Comparison of ENCODE assay signal across 11 mouse cellular contexts in the genomic region with DNA sequence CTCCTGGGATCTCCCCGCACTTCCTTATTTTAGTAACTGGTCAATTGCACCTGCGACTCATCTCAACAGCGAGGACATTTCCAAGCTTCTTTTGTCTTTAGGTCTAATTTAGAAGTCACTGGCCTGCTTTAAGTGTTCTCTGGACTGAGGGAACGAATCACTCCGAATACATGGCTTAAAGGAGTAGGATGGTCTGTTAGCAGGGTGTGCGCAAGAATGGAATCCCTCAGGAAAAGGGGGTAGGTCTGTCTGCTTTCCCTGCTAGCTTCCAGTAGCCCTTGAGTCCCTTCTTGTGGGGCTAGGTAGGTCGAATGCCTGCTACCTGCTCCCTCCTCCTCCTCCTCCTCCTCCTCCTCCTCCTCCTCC. TPM values are rescaled to one million over a fixed set of nuclear protein-coding genes. Genes with fewer than 3 reads are reported as not detected.
DNase-seq lines count a peak whose midpoint lies in the region; ATAC-seq and TF ChIP-seq lines count a peak whose summit lies in the region.
"Had no signal": no experiment of that assay in that cellular context is flagged by ENCODE, and none has a peak within 500 bp of the region (broad histone marks: within the 10 kb centered on the region; RNA-seq: fewer than 3 reads in every experiment).

No protein-coding gene starts in this region.

- no peaks in the 10 kb centered on the region for H3K36me3 ChIP-seq in heart, embryonic 16.5 days (ENCODE audit: control insufficient read depth, insufficient read depth)
- H3K36me3 ChIP-seq in embryonic facial prominence, embryonic 13.5 days = no peaks in the 10 kb centered on the region
- H3K36me3 ChIP-seq in hindbrain, embryonic 11.5 days (ENCODE audit: control insufficient read depth, insufficient read depth, low read length) = no peaks in the 10 kb centered on the region
- no peaks in the 10 kb centered on the region for H3K36me3 ChIP-seq in limb, embryonic 14.5 days (ENCODE audit: control insufficient read depth, insufficient read depth, low read length)
- H3K36me3 ChIP-seq: G1E; neural tube, embryonic 12.5 days had no signal

- peak overlapping the region; percentile 94 for H3K27ac ChIP-seq in heart, embryonic 16.5 days (ENCODE audit: low read length)
- H3K27ac ChIP-seq in embryonic facial prominence, embryonic 13.5 days = peak overlapping the region; percentile 75
- H3K27ac ChIP-seq in hindbrain, embryonic 11.5 days (ENCODE audit: low read depth, low read length) = no peak overlapping the region
- peak overlapping the region; percentile 80 for H3K27ac ChIP-seq in limb, embryonic 14.5 days (replicated peaks; ENCODE audit: low read depth, low read length)
- H3K27ac ChIP-seq: neural tube, embryonic 12.5 days had no signal

- no peaks in the 10 kb centered on the region for H3K27me3 ChIP-seq in heart, embryonic 16.5 days (ENCODE audit: control insufficient read depth, insufficient read depth, low read length)
- no peaks in the 10 kb centered on the region for H3K27me3 ChIP-seq in embryonic facial prominence, embryonic 13.5 days
- no peaks in the 10 kb centered on the region for H3K27me3 ChIP-seq in hindbrain, embryonic 11.5 days (ENCODE audit: control insufficient read depth, insufficient read depth, low read length)
- no peaks in the 10 kb centered on the region for H3K27me3 ChIP-seq in limb, embryonic 14.5 days (ENCODE audit: control insufficient read depth, insufficient read depth, low read length)
- H3K27me3 ChIP-seq: neural tube, embryonic 12.5 days had no signal

- peak overlapping the region; percentile 1 for H3K9ac ChIP-seq in heart, embryonic 16.5 days (ENCODE audit: low read length)
- H3K9ac ChIP-seq in embryonic facial prominence, embryonic 13.5 days = no peak overlapping the region
- H3K9ac ChIP-seq in hindbrain, embryonic 11.5 days (ENCODE audit: low read depth, low read length) = no peak overlapping the region
- no peak overlapping the region for H3K9ac ChIP-seq in limb, embryonic 14.5 days (ENCODE audit: low read depth, low read length, severe bottlenecking)
- H3K9ac ChIP-seq: neural tube, embryonic 12.5 days had no signal

- peak; percentile 15; the same call in 1 of the 2 replicates for ATAC-seq in heart, embryonic 16.5 days (replicated peaks; ENCODE audit: extremely low read depth, insufficient read depth, low FRiP score)
- ATAC-seq in embryonic facial prominence, embryonic 13.5 days (ENCODE audit: insufficient number of reproducible peaks, insufficient read depth, low FRiP score, low TSS enrichment, low read depth) = no peak
- no peak for ATAC-seq in hindbrain, embryonic 11.5 days (ENCODE audit: low FRiP score)
- peak; percentile 9; the same call in 1 of the 2 replicates for ATAC-seq in limb, embryonic 14.5 days (ENCODE audit: low FRiP score, low read depth)
- ATAC-seq in CD4-positive, CD25-positive, alpha-beta regulatory T cell, adult 4 months = no peak

- TF ChIP-seq POLR2A in limb, embryonic 14.5 days (IDR thresholded peaks at IDR 0.05; ENCODE audit: borderline replicate concordance, extremely low read depth, insufficient read depth, insufficient read length) = no peak

- peak overlapping the region; percentile 17 for H3K4me2 ChIP-seq in heart, embryonic 16.5 days (ENCODE audit: low read depth, low read length)
- peak overlapping the region; percentile 39 for H3K4me2 ChIP-seq in embryonic facial prominence, embryonic 13.5 days
- H3K4me2 ChIP-seq in hindbrain, embryonic 11.5 days (replicated peaks; ENCODE audit: low read depth, low read length) = no peak overlapping the region
- no peak overlapping the region; the same call in 1 of the 2 replicates for H3K4me2 ChIP-seq in limb, embryonic 14.5 days (replicated peaks; ENCODE audit: low read depth, low read length, severe bottlenecking)
- H3K4me2 ChIP-seq: neural tube, embryonic 12.5 days had no signal

- H3K9me3 ChIP-seq in heart, embryonic 16.5 days (replicated peaks; ENCODE audit: control insufficient read depth, low read length) = no peaks in the 10 kb centered on the region
- H3K9me3 ChIP-seq in embryonic facial prominence, embryonic 13.5 days = no peaks in the 10 kb centered on the region
- H3K9me3 ChIP-seq in hindbrain, embryonic 11.5 days (ENCODE audit: control insufficient read depth, low read length) = no peaks in the 10 kb centered on the region
- no peaks in the 10 kb centered on the region for H3K9me3 ChIP-seq in limb, embryonic 14.5 days (ENCODE audit: control insufficient read depth, low read length)
- H3K9me3 ChIP-seq: G1E; megakaryocyte, embryonic 14.5 days; neural tube, embryonic 12.5 days had no signal

- peaks cover 2% of the 10 kb centered on the region; the same call in 1 of the 2 replicates for H3K4me1 ChIP-seq in heart, embryonic 16.5 days (ENCODE audit: control insufficient read depth, insufficient read depth, low read length)
- H3K4me1 ChIP-seq in embryonic facial prominence, embryonic 13.5 days = peaks cover 15% of the 10 kb centered on the region
- H3K4me1 ChIP-seq in hindbrain, embryonic 11.5 days (replicated peaks; ENCODE audit: control insufficient read depth, insufficient read depth, low read length) = no peaks in the 10 kb centered on the region
- peaks cover 7% of the 10 kb centered on the region; the same call in 1 of the 2 replicates for H3K4me1 ChIP-seq in limb, embryonic 14.5 days (ENCODE audit: control insufficient read depth, insufficient read depth, low read length)
- H3K4me1 ChIP-seq: neural tube, embryonic 12.5 days had no signal

- WGBS in heart, embryonic 16.5 days = 47% methylated on average over 7 of the region's 7 CpGs
- WGBS in embryonic facial prominence, embryonic 13.5 days = 72% methylated on average over 7 of the region's 7 CpGs
- 77% methylated on average over 7 of the region's 7 CpGs for WGBS in hindbrain, embryonic 11.5 days
- 54% methylated on average over 7 of the region's 7 CpGs for WGBS in limb, embryonic 14.5 days

- no peak for DNase-seq in heart, postnatal 25 days (ENCODE audit: low spot score)
- DNase-seq in hindbrain, embryonic 11.5 days (ENCODE audit: low spot score) = peak; percentile 4
- no peak for DNase-seq in limb, embryonic 14.5 days (ENCODE audit: low spot score)
- no peak for DNase-seq in MN1 (ENCODE audit: low spot score)

- H3K4me3 ChIP-seq in heart, embryonic 16.5 days (ENCODE audit: low read length) = no peak overlapping the region
- no peak overlapping the region for H3K4me3 ChIP-seq in embryonic facial prominence, embryonic 13.5 days
- H3K4me3 ChIP-seq in hindbrain, embryonic 11.5 days (ENCODE audit: low read depth, low read length) = no peak overlapping the region
- no peak overlapping the region for H3K4me3 ChIP-seq in limb, embryonic 14.5 days (replicated peaks; ENCODE audit: low read length)
- H3K4me3 ChIP-seq: megakaryocyte, embryonic 14.5 days; neural tube, embryonic 12.5 days had no signal

- intact Hi-C loops in heart, postnatal 25 days (cut with DNase I) = no loop called here

RNA-seq across cellular contexts. Expression of a gene that starts 49.6 kb away (rescaled TPM):
- 1.1 and 2.0 TPM in 2 replicates for polyA plus RNA-seq in heart, embryonic 16.5 days (2015; fragmentation: Nextera tagmentation; extraction: Ambion mirVana)
- total RNA-seq in heart, postnatal 25 days (2021) = under 1 TPM; 0.25 to 0.52 TPM
- polyA plus RNA-seq in embryonic facial prominence, embryonic 13.5 days (2015; fragmentation: Nextera tagmentation; extraction: Ambion mirVana) = 0.63 and 3.1 TPM in 2 replicates
- polyA plus RNA-seq in hindbrain, embryonic 11.5 days (2014; fragmentation: Nextera tagmentation; extraction: Ambion mirVana) = 0.06 TPM in 1 of 2 replicates, not detected in the other
- 0.40 and 0.63 TPM in 2 replicates for polyA plus RNA-seq in limb, embryonic 14.5 days (2012; rRNA removed)
- 0.36 and 0.48 TPM in 2 replicates for polyA plus RNA-seq in limb, embryonic 14.5 days (2014; fragmentation: Nextera tagmentation; extraction: Ambion mirVana)
- polyA plus RNA-seq in CD4-positive, CD25-positive, alpha-beta regulatory T cell, adult 4 months (2017; shearing (Covaris generic)) = under 1 TPM; 0.24 to 0.96 TPM
- polyA plus RNA-seq: cortical plate, adult 2 months had no signal

Comparison
In these comparisons a context has a peak if more than half of its experiments do, and no peak if none do; other contexts are left out.
1. ATAC-seq: peak in heart, embryonic 16.5 days (single experiment) and limb, embryonic 14.5 days (single experiment); none in embryonic facial prominence, embryonic 13.5 days (single experiment), hindbrain, embryonic 11.5 days (single experiment) and CD4-positive, CD25-positive, alpha-beta regulatory T cell, adult 4 months (single experiment).
2. H3K4me2 ChIP-seq: peak in heart, embryonic 16.5 days (single experiment) and embryonic facial prominence, embryonic 13.5 days (single experiment); none in hindbrain, embryonic 11.5 days (single experiment) and limb, embryonic 14.5 days (single experiment).